Mouse (Mus musculus) heart, adult 2 months (tissue): ENCODE measurements around the gene Rras2. TPM values are rescaled to one million over a fixed set of nuclear protein-coding genes. Genes with fewer than 3 reads are reported as not detected.
A peak's percentile ranks its signal among the peaks of the same experiment; 100 is the strongest.

Experiments
- DNase-seq, 2 experiments: peaks; one replicate each; pipeline ENCODE4 v3.0.0; 2021
- H3K27ac ChIP-seq: fragments of 200-600 bp; 2 replicates; pipeline ENCODE4 v1.8.1; 2022
- H3K27me3 ChIP-seq: fragments of 200-500 bp; 2 replicates; pipeline ENCODE4 v1.6.1; 2012; ENCODE audit warnings: mild to moderate bottlenecking, low read length, inconsistent platforms, mixed read lengths; ENCODE audit not compliant: control insufficient read depth, insufficient read depth
- H3K36me3 ChIP-seq: fragments of 200-500 bp; 2 replicates; pipeline ENCODE4 v1.6.1; 2012; ENCODE audit warnings: low read length, inconsistent platforms; ENCODE audit not compliant: control insufficient read depth, insufficient read depth
- H3K4me1 ChIP-seq: fragments of 200-500 bp; 2 replicates; pipeline ENCODE4 v1.6.1; 2011; ENCODE audit warnings: low read length; ENCODE audit not compliant: control insufficient read depth, insufficient read depth
- H3K4me3 ChIP-seq: fragments of 200-600 bp; 2 replicates; pipeline ENCODE4 v1.8.1; 2022
- H3K79me2 ChIP-seq: fragments of 200-500 bp; replicated peaks from 2 replicates; pipeline ENCODE4 v1.6.1; 2012; ENCODE audit warnings: mild to moderate bottlenecking, inconsistent platforms, low read length, moderate library complexity, mixed read lengths; ENCODE audit not compliant: control insufficient read depth, insufficient read depth
- H3K9ac ChIP-seq: fragments of 200-500 bp; 2 replicates; pipeline ENCODE4 v1.6.1; 2012; ENCODE audit warnings: low read depth, mild to moderate bottlenecking, control low read depth, inconsistent platforms, low read length, mixed read lengths
- CTCF ChIP-seq: fragments of 200-600 bp; IDR thresholded peaks from 2 replicates; pipeline ENCODE4 v1.8.1; 2022; ENCODE audit warnings: antibody characterized with exemption, mild to moderate bottlenecking, moderate library complexity
- EP300 ChIP-seq: fragments of 200-500 bp; IDR thresholded peaks from 2 replicates; pipeline ENCODE4 v1.6.1; 2011; ENCODE audit warnings: low read depth, low read length, control low read depth; ENCODE audit not compliant: insufficient read depth
- POLR2A ChIP-seq: fragments of 200-500 bp; IDR thresholded peaks from 2 replicates; pipeline ENCODE4 v1.6.1; 2011; ENCODE audit warnings: mild to moderate bottlenecking, low read depth, low read length, control low read depth; ENCODE audit not compliant: insufficient read depth
- WGBS: fragments of 180-500 bp; shearing (Covaris S2); methylation state at CpG from one replicate; pipeline ENCODE4 v1.1.7; 2018; 5-methylcytosine and 5-hydroxymethylcytosine counted together
- intact Hi-C: fragments of 180-260 bp; cut with DNase I; formaldehyde crosslinking; loops from one replicate; pipeline ENCODE4 v1.15.1; 2025
- polyA plus RNA-seq: library from polyadenylated mRNA; depleted of rRNA; stranded (reverse); fragments of >200 nt; gene quantifications from 2 replicates; pipeline ENCODE4 v1.2.3, GENCODE M21; 2012
- total RNA-seq, 2 experiments: library from RNA; stranded (reverse); gene quantifications; 2 replicates each; pipeline ENCODE4 v1.2.3; 2021

Gene Rras2
- total and polyA plus RNA-seq, 3 experiments = 17.5 to 52.0 (median 48.5) TPM

GRCm38 (mm10) chr7:114062451-114062850 is 55.1 kb downstream of the Rras2 start:
- WGBS = 29% methylated on average over 1 of the region's 1 CpGs
- Histone ChIP-seq H3K36me3 (no peaks in the 10 kb centered on the region), H3K27ac (no peak overlapping the region), H3K27me3 (no peaks in the 10 kb centered on the region), H3K9ac (no peak overlapping the region), H3K4me1 (peaks cover 15% of the 10 kb centered on the region), H3K79me2 (no peaks in the 10 kb centered on the region), H3K4me3 (no peak overlapping the region)
- DNase-seq = peak in 1 of 2 experiments; percentile 40
- intact Hi-C loops = no loop called here
- no peak for TF ChIP-seq EP300
- TF ChIP-seq POLR2A = no peak
- TF ChIP-seq CTCF = no peak

DNA sequence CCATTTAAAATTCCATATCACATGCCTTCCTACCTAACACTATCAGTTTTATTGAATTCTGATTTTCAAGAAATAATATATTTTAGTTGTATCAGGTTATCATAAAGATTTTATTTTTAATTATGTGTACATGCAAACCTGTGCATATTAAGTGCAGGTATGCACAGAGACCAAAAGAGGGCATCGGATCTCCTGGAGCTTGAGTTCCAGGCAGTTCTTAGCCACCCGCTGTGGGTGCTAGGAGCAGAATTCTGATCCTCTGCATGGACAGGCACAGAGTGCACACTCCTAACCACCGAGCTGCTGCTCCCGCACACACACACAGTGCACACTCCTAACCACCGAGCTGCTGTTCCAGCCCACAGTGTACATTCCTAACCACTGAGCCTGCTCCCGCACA is 57.1 kb downstream of the Rras2 start:
- no peak overlapping the region for H3K9ac ChIP-seq
- DNase-seq = no peak
- H3K79me2 ChIP-seq = no peaks in the 10 kb centered on the region
- H3K27me3 ChIP-seq = no peaks in the 10 kb centered on the region
- H3K4me1 ChIP-seq = peaks cover 10% of the 10 kb centered on the region
- H3K27ac ChIP-seq = no peak overlapping the region
- no peaks in the 10 kb centered on the region for H3K36me3 ChIP-seq
- intact Hi-C loops = no loop called here
- TF ChIP-seq CTCF (no peak), EP300 (no peak), POLR2A (no peak)
- H3K4me3 ChIP-seq = no peak overlapping the region
- WGBS = 97% methylated on average over 6 of the region's 6 CpGs

- intact Hi-C loops = no loop called here
- H3K79me2 ChIP-seq = no peaks in the 10 kb centered on the region
- WGBS = 84% methylated on average over 6 of the region's 6 CpGs
- H3K27ac ChIP-seq = no peak overlapping the region
- H3K27me3 ChIP-seq = no peaks in the 10 kb centered on the region
- H3K36me3 ChIP-seq = peaks cover under 1% of the 10 kb centered on the region; the same call in 1 of the 2 replicates
- peaks cover 5% of the 10 kb centered on the region for H3K4me1 ChIP-seq
- no peak overlapping the region for H3K4me3 ChIP-seq
- DNase-seq = no peak
- no peak for TF ChIP-seq EP300
- no peak for TF ChIP-seq POLR2A
- no peak for TF ChIP-seq CTCF
- H3K9ac ChIP-seq = no peak overlapping the region
Measured at GRCm38 (mm10) chr7:114058927-114059441, 58.6 kb downstream of the Rras2 start.

DNA sequence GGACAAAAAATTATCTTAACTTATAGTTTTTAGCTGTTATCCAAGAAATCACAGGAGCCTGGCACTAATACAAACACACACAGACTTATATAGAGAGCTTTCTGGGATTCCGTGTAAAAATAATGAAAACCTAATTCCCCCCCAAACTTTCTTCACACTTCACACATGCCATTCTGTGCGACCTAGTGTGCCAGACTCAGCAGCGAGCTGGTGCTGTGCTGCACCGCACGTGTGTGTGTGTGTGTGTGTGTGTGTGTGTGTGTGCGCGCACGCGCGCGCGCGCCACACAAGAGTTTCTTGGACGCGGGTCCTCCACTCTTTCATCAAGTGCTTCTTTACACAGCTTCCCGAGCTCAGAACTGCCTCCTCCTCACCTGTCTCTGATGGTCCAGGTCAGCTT is 59.4 kb downstream of the Rras2 start:
- H3K4me1 ChIP-seq = peaks cover 2% of the 10 kb centered on the region
- no peak overlapping the region for H3K9ac ChIP-seq
- H3K4me3 ChIP-seq = no peak overlapping the region
- WGBS = 90% methylated on average over 16 of the region's 16 CpGs
- H3K27ac ChIP-seq = no peak overlapping the region
- no peaks in the 10 kb centered on the region for H3K79me2 ChIP-seq
- DNase-seq = no peak
- H3K27me3 ChIP-seq = no peaks in the 10 kb centered on the region
- no peak for TF ChIP-seq POLR2A
- TF ChIP-seq CTCF = no peak
- TF ChIP-seq EP300 = no peak
- intact Hi-C loops = no loop called here
- H3K36me3 ChIP-seq = peaks cover 3% of the 10 kb centered on the region

GRCm38 (mm10) chr7:114053720-114054119 is 63.9 kb downstream of the Rras2 start:
- WGBS = 63% methylated on average over 4 of the region's 4 CpGs
- H3K4me3 ChIP-seq = no peak overlapping the region
- DNase-seq = no peak
- no peak for TF ChIP-seq CTCF
- TF ChIP-seq EP300 = no peak
- no peak for TF ChIP-seq POLR2A
- peaks cover 3% of the 10 kb centered on the region for H3K36me3 ChIP-seq
- H3K27ac ChIP-seq = no peak overlapping the region
- intact Hi-C loops = no loop called here
- no peaks in the 10 kb centered on the region for H3K4me1 ChIP-seq
- no peak overlapping the region for H3K9ac ChIP-seq
- no peaks in the 10 kb centered on the region for H3K79me2 ChIP-seq
- no peaks in the 10 kb centered on the region for H3K27me3 ChIP-seq

DNA sequence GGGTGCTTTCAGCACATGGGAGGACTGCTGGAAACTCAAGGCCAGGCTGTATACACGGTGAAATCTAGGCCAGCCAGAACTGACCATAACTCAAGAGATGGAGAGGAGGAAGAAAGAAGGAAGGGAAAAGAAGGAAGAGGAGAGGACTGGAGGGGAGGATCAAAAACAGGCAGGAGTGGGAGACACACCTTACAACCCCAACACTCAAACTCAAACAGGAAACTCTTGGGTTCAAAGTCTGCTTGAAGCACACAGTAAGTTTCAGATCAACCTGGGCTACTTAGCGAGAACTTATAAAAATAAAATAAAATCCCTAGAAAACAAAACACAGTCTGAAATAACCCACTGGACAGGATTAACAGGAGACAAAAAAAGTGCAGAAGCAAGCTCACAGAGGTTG is 71.8 kb downstream of the Rras2 start:
- TF ChIP-seq EP300 (no peak), CTCF (no peak), POLR2A (no peak)
- no peak overlapping the region for H3K9ac ChIP-seq
- intact Hi-C loops = no loop called here
- no peak overlapping the region for H3K27ac ChIP-seq
- WGBS = 83% methylated on average over 2 of the region's 2 CpGs
- H3K36me3 ChIP-seq = peaks cover 7% of the 10 kb centered on the region
- H3K4me1 ChIP-seq = peaks cover 4% of the 10 kb centered on the region
- no peak overlapping the region for H3K4me3 ChIP-seq
- H3K27me3 ChIP-seq = no peaks in the 10 kb centered on the region
- DNase-seq = no peak
- H3K79me2 ChIP-seq = 0 out of 2 replicates have a peak, but pooled peaks cover 1% of the 10 kb centered on the region
